Mouse (Mus musculus) embryonic facial prominence, embryonic 13.5 days (tissue): ENCODE data around the gene Tmem63a. TPM values are rescaled to one million over a fixed set of nuclear protein-coding genes. Genes with fewer than 3 reads are reported as not detected.
"Not testable (repeated sequence)": the region's sequence is repeated elsewhere in the genome, so short reads cannot be mapped to it uniquely, and the experiment has no call there.

ENCODE experiments used
- ATAC-seq: fragments of 200-750 bp; cut with Nextera tagmentation; 2 replicates; pipeline ENCODE4 v1.8.0; 2017; ENCODE audit warnings: low read depth; ENCODE audit not compliant: insufficient number of reproducible peaks, insufficient read depth, low FRiP score, low TSS enrichment
- H3K27ac ChIP-seq: fragments of 300-500 bp; sonication (generic); 2 replicates; pipeline ENCODE4 v1.5.1; 2015; ENCODE audit warnings: moderate library complexity, mild to moderate bottlenecking, inconsistent platforms
- H3K27me3 ChIP-seq: fragments of 300-500 bp; sonication (generic); 2 replicates; pipeline ENCODE4 v1.6.1; 2015; ENCODE audit warnings: mild to moderate bottlenecking, inconsistent platforms
- H3K36me3 ChIP-seq: fragments of 300-500 bp; sonication (generic); 2 replicates; pipeline ENCODE4 v1.6.1; 2015; ENCODE audit warnings: mild to moderate bottlenecking, inconsistent platforms
- H3K4me1 ChIP-seq: fragments of 300-500 bp; sonication (generic); 2 replicates; pipeline ENCODE4 v1.6.1; 2015; ENCODE audit warnings: inconsistent platforms
- H3K4me2 ChIP-seq: fragments of 300-500 bp; sonication (generic); 2 replicates; pipeline ENCODE4 v1.6.1; 2015; ENCODE audit warnings: moderate library complexity, mild to moderate bottlenecking, inconsistent platforms
- H3K4me3 ChIP-seq: fragments of 300-500 bp; sonication (generic); 2 replicates; pipeline ENCODE4 v1.5.1; 2015; ENCODE audit warnings: mild to moderate bottlenecking, inconsistent platforms
- H3K9ac ChIP-seq: fragments of 300-500 bp; sonication (generic); 2 replicates; pipeline ENCODE4 v1.6.1; 2015; ENCODE audit warnings: mild to moderate bottlenecking, inconsistent platforms
- H3K9me3 ChIP-seq: fragments of 300-500 bp; sonication (generic); 2 replicates; pipeline ENCODE4 v1.6.1; 2016; ENCODE audit warnings: inconsistent platforms
- WGBS: fragments of 180-500 bp; shearing (Covaris S2); methylation state at CpG from one replicate; pipeline ENCODE4 v1.1.7; 2015; ENCODE audit warnings: mixed read lengths; 5-methylcytosine and 5-hydroxymethylcytosine counted together
- polyA plus RNA-seq: library from polyadenylated mRNA; unstranded; fragments of >200 nt; fragmentation: Nextera tagmentation; extraction: Ambion mirVana; gene quantifications from 2 replicates; pipeline ENCODE4 v1.2.1, GENCODE M21; 2015

Gene Tmem63a
- polyA plus RNA-seq, 1 experiment from 2014 or later, result 13.7 TPM

GRCm38 (mm10) chr1:180967261-180967660 is 25.1 kb downstream of the Tmem63a start:
- ATAC-seq, result no peak
- no peak overlapping the region for H3K4me2 ChIP-seq
- H3K27ac ChIP-seq, result no peak overlapping the region
- H3K27me3 ChIP-seq, result no peaks in the 10 kb centered on the region
- no peak overlapping the region for H3K4me3 ChIP-seq
- peaks cover 64% of the 10 kb centered on the region for H3K36me3 ChIP-seq
- H3K9ac ChIP-seq, result no peak overlapping the region
- WGBS, result 85% methylated on average over 7 of the region's 7 CpGs
- no peaks in the 10 kb centered on the region for H3K9me3 ChIP-seq
- H3K4me1 ChIP-seq, result peaks cover 9% of the 10 kb centered on the region

GRCm38 (mm10) chr1:180972941-180973340 is 30.8 kb downstream of the Tmem63a start:
- Histone ChIP-seq H3K4me3 (no peak overlapping the region), H3K36me3 (peaks cover 43% of the 10 kb centered on the region), H3K9ac (no peak overlapping the region), H3K9me3 (no peaks in the 10 kb centered on the region), H3K27me3 (no peaks in the 10 kb centered on the region), H3K27ac (no peak overlapping the region), H3K4me1 (no peaks in the 10 kb centered on the region), H3K4me2 (no peak overlapping the region)
- ATAC-seq, result no peak
- 75% methylated on average over 10 of the region's 11 CpGs for WGBS

- no peak overlapping the region for H3K4me3 ChIP-seq
- no peak overlapping the region for H3K4me2 ChIP-seq
- H3K9ac ChIP-seq, result no peak overlapping the region
- H3K9me3 ChIP-seq, result no peaks in the 10 kb centered on the region
- H3K36me3 ChIP-seq, result peaks cover 35% of the 10 kb centered on the region
- ATAC-seq, result peak; percentile 50; the same call in 1 of the 2 replicates
- no peaks in the 10 kb centered on the region for H3K27me3 ChIP-seq
- WGBS, result 61% methylated on average over 14 of the region's 14 CpGs
- no peaks in the 10 kb centered on the region for H3K4me1 ChIP-seq
- no peak overlapping the region; the same call in 1 of the 2 replicates for H3K27ac ChIP-seq
Measured at GRCm38 (mm10) chr1:180974126-180974746, 32.1 kb downstream of the Tmem63a start.

- no peak for ATAC-seq
- WGBS, result 65% methylated on average over 4 of the region's 4 CpGs
- H3K9me3 ChIP-seq, result no peaks in the 10 kb centered on the region
- H3K4me3 ChIP-seq, result no peak overlapping the region
- peaks cover 20% of the 10 kb centered on the region for H3K36me3 ChIP-seq
- no peak overlapping the region for H3K4me2 ChIP-seq
- H3K9ac ChIP-seq, result no peak overlapping the region
- H3K4me1 ChIP-seq, result no peaks in the 10 kb centered on the region
- H3K27me3 ChIP-seq, result no peaks in the 10 kb centered on the region
- H3K27ac ChIP-seq, result no peak overlapping the region
Measured at GRCm38 (mm10) chr1:180976110-180976679, 34.1 kb downstream of the Tmem63a start.

- Histone ChIP-seq H3K4me1 (no peaks in the 10 kb centered on the region), H3K36me3 (no peaks in the 10 kb centered on the region), H3K9ac (no peak overlapping the region), H3K27ac (no peak overlapping the region), H3K4me2 (no peak overlapping the region), H3K9me3 (no peaks in the 10 kb centered on the region), H3K4me3 (no peak overlapping the region), H3K27me3 (no peaks in the 10 kb centered on the region)
- WGBS, result 80% methylated on average over 24 of the region's 24 CpGs
- no peak for ATAC-seq
Measured at GRCm38 (mm10) chr1:180979484-180980251, 37.5 kb downstream of the Tmem63a start.

- Histone ChIP-seq H3K9ac (no peak overlapping the region), H3K4me2 (no peak overlapping the region), H3K27me3 (no peaks in the 10 kb centered on the region), H3K4me1 (no peaks in the 10 kb centered on the region), H3K27ac (no peak overlapping the region), H3K36me3 (no peaks in the 10 kb centered on the region), H3K4me3 (no peak overlapping the region), H3K9me3 (no peaks in the 10 kb centered on the region)
- WGBS, result 74% methylated on average over 2 of the region's 2 CpGs
- no peak for ATAC-seq
Measured at GRCm38 (mm10) chr1:180980464-180980863, 38.3 kb downstream of the Tmem63a start.

- H3K9me3 ChIP-seq, H3K27ac ChIP-seq, H3K4me1 ChIP-seq, H3K27me3 ChIP-seq, H3K4me3 ChIP-seq, H3K4me2 ChIP-seq, ATAC-seq, H3K9ac ChIP-seq, H3K36me3 ChIP-seq: not testable (repeated sequence)
- WGBS, result 79% methylated on average over 7 of the region's 7 CpGs
Measured at GRCm38 (mm10) chr1:180981298-180982046, 39.3 kb downstream of the Tmem63a start.

- no peak overlapping the region for H3K4me2 ChIP-seq
- no peaks in the 10 kb centered on the region for H3K36me3 ChIP-seq
- WGBS, result 85% methylated on average over 8 of the region's 8 CpGs
- no peak overlapping the region for H3K9ac ChIP-seq
- no peak for ATAC-seq
- H3K4me1 ChIP-seq, result no peaks in the 10 kb centered on the region
- H3K27me3 ChIP-seq, result no peaks in the 10 kb centered on the region
- H3K27ac ChIP-seq, result no peak overlapping the region
- H3K4me3 ChIP-seq, result no peak overlapping the region
- no peaks in the 10 kb centered on the region for H3K9me3 ChIP-seq
Measured at GRCm38 (mm10) chr1:180986701-180987100, 44.6 kb downstream of the Tmem63a start.

- H3K9me3 ChIP-seq, result no peaks in the 10 kb centered on the region
- no peaks in the 10 kb centered on the region for H3K4me1 ChIP-seq
- no peak overlapping the region for H3K4me3 ChIP-seq
- 3% methylated on average over 9 of the region's 9 CpGs for WGBS
- ATAC-seq, result no peak
- no peaks in the 10 kb centered on the region for H3K27me3 ChIP-seq
- no peaks in the 10 kb centered on the region for H3K36me3 ChIP-seq
- peak overlapping the region; percentile 38 for H3K4me2 ChIP-seq
- H3K9ac ChIP-seq, result peak overlapping the region; percentile 32; the same call in 1 of the 2 replicates
- H3K27ac ChIP-seq, result no peak overlapping the region
Measured at GRCm38 (mm10) chr1:180987759-180988158, 45.6 kb downstream of the Tmem63a start.

- Histone ChIP-seq H3K4me3 (no peak overlapping the region), H3K9me3 (no peaks in the 10 kb centered on the region), H3K27ac (no peak overlapping the region), H3K4me1 (no peaks in the 10 kb centered on the region), H3K36me3 (no peaks in the 10 kb centered on the region), H3K9ac (no peak overlapping the region), H3K4me2 (no peak overlapping the region), H3K27me3 (no peaks in the 10 kb centered on the region)
- ATAC-seq, result no peak
- WGBS, result 60% methylated on average over 3 of the region's 3 CpGs
Measured at GRCm38 (mm10) chr1:180990671-180991070, 48.5 kb downstream of the Tmem63a start.

GRCm38 (mm10) chr1:180992142-180992541 is 50.0 kb downstream of the Tmem63a start:
- H3K27me3 ChIP-seq, result no peaks in the 10 kb centered on the region
- no peak overlapping the region for H3K9ac ChIP-seq
- H3K4me2 ChIP-seq, result no peak overlapping the region
- WGBS, result 63% methylated on average over 3 of the region's 3 CpGs
- no peak overlapping the region for H3K27ac ChIP-seq
- no peaks in the 10 kb centered on the region for H3K36me3 ChIP-seq
- H3K4me3 ChIP-seq, result no peak overlapping the region
- H3K4me1 ChIP-seq, result no peaks in the 10 kb centered on the region
- no peaks in the 10 kb centered on the region for H3K9me3 ChIP-seq
- no peak for ATAC-seq
